Mouse (Mus musculus) midbrain, embryonic 11.5 days (tissue): ENCODE results near the gene Tspan4. TPM values are rescaled to one million over a fixed set of nuclear protein-coding genes. Genes with fewer than 3 reads are reported as not detected.

ENCODE experiments used
- ATAC-seq: fragments of 200-750 bp; cut with Nextera tagmentation; 2 replicates; pipeline ENCODE4 v1.8.0; 2017; ENCODE audit warnings: moderate TSS enrichment, moderate library complexity; ENCODE audit not compliant: low FRiP score
- DNase-seq: peaks from one replicate; pipeline ENCODE4 v3.0.0; 2015; ENCODE audit warnings: low spot score; ENCODE audit errors: missing footprints
- H3K27ac ChIP-seq: fragments of 300-500 bp; sonication (generic); 2 replicates; pipeline ENCODE4 v1.5.1; 2014; ENCODE audit warnings: low read depth, low read length
- H3K27me3 ChIP-seq: fragments of 300-500 bp; sonication (generic); 2 replicates; pipeline ENCODE4 v1.6.1; 2014; ENCODE audit warnings: mild to moderate bottlenecking, low read length, moderate library complexity, mixed read lengths; ENCODE audit not compliant: control insufficient read depth, insufficient read depth
- H3K36me3 ChIP-seq: fragments of 300-500 bp; sonication (generic); 2 replicates; pipeline ENCODE4 v1.6.1; 2014; ENCODE audit warnings: mild to moderate bottlenecking, low read length, moderate library complexity, mixed read lengths; ENCODE audit not compliant: control insufficient read depth, insufficient read depth
- H3K4me1 ChIP-seq: fragments of 300-500 bp; sonication (generic); 2 replicates; pipeline ENCODE4 v1.6.1; 2014; ENCODE audit warnings: low read length; ENCODE audit not compliant: control insufficient read depth, insufficient read depth
- H3K4me2 ChIP-seq: fragments of 300-500 bp; sonication (generic); 2 replicates; pipeline ENCODE4 v1.6.1; 2014; ENCODE audit warnings: mild to moderate bottlenecking, moderate library complexity
- H3K4me3 ChIP-seq: fragments of 300-500 bp; sonication (generic); 2 replicates; pipeline ENCODE4 v1.5.1; 2014; ENCODE audit warnings: low read depth, low read length
- H3K9ac ChIP-seq: fragments of 300-500 bp; sonication (generic); 2 replicates; pipeline ENCODE4 v1.6.1; 2014; ENCODE audit warnings: low read length
- H3K9me3 ChIP-seq: fragments of 300-500 bp; sonication (generic); 2 replicates; pipeline ENCODE4 v1.6.1; 2016; ENCODE audit warnings: low read length; ENCODE audit not compliant: control insufficient read depth
- WGBS: fragments of 180-500 bp; shearing (Covaris S2); extraction: QIAGEN DNeasy Blood & Tissue Kit; methylation state at CpG from one replicate; pipeline ENCODE4 v1.1.7; 2014; 5-methylcytosine and 5-hydroxymethylcytosine counted together
- polyA plus RNA-seq: library from polyadenylated mRNA; unstranded; fragments of >200 nt; fragmentation: Nextera tagmentation; extraction: Ambion mirVana; gene quantifications from 2 replicates; pipeline ENCODE4 v1.2.1, GENCODE M21; 2014

Gene Tspan4
- polyA plus RNA-seq, 1 experiment from 2014 or later: 28.6 TPM

- Histone ChIP-seq H3K9ac (peak within 1 kb of the TSS; percentile 81), H3K27me3 (no peaks in the 10 kb centered on the region), H3K36me3 (peaks cover 2% of the 10 kb centered on the region; the same call in 1 of the 2 replicates), H3K4me2 (peak within 1 kb of the TSS; percentile 87), H3K9me3 (no peaks in the 10 kb centered on the region), H3K4me3 (peak within 1 kb of the TSS; percentile 60), H3K27ac (no peak within 1 kb of the TSS; the same call in 1 of the 2 replicates), H3K4me1 (peaks cover 30% of the 10 kb centered on the region)
- ATAC-seq: peak; percentile 83
- DNase-seq: peak; percentile 99
- 6% methylated on average over 53 of the region's 53 CpGs for WGBS
Measured at GRCm38 (mm10) chr7:141437178-141438120, 37.6 kb upstream of the Tspan4 start, which contains the start of gene Slc25a22. Slc25a22 (minus strand) TSS chr7:141437892.

DNA sequence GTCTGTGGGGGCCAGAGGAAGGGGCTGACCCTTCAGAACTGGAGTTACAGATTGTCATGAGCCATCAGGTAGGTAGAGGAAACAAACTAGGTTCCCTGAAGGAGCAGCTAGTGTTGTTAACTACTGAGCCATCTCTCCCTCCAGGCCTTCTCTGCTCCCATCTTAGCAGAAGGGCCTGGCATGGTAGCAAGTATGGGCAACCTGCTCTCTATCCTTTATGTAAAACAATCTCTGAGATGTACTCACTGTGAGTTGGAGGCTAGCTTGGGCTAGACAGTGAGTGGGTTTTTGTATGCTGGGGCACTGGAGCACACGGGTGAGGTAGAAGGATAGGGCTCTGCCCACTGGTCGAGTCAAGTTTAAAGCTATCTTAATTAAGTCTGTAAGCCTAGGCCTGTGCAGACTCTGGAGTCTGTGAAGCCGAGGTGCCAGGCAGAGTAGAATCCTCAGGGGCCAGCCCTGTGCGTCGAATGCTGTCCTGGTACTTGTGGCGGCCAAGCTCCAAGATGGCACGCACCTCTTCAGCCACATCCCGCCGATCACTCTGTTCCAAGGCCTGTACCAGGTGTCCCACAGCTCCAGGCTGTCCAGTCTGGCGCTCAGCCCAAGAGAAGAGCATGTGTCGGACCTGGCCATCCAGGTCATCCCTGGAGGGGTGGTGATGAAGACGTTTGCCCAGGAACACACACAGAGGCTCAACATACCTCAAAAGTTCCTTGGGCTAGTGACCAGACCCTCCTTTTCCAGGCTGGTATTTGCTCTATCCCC, 36.7 kb upstream of the Tspan4 start:
- no peaks in the 10 kb centered on the region for H3K27me3 ChIP-seq
- ATAC-seq (no peak), DNase-seq (peak; percentile 64)
- H3K9me3 ChIP-seq: no peaks in the 10 kb centered on the region
- no peak overlapping the region for H3K4me3 ChIP-seq
- H3K27ac ChIP-seq: no peak overlapping the region
- H3K4me2 ChIP-seq: no peak overlapping the region
- 0 out of 2 replicates have a peak, but pooled peaks cover 2% of the 10 kb centered on the region for H3K36me3 ChIP-seq
- peaks cover 39% of the 10 kb centered on the region for H3K4me1 ChIP-seq
- no peak overlapping the region for H3K9ac ChIP-seq
- 91% methylated on average over 12 of the region's 12 CpGs for WGBS

GRCm38 (mm10) chr7:141439140-141439679, 35.8 kb upstream of the Tspan4 start:
- 0 out of 2 replicates have a peak, but pooled peaks cover 2% of the 10 kb centered on the region for H3K36me3 ChIP-seq
- H3K4me1 ChIP-seq: peaks cover 34% of the 10 kb centered on the region

GRCm38 (mm10) chr7:141439811-141440210, 35.2 kb upstream of the Tspan4 start:
- Histone ChIP-seq H3K9me3 (no peaks in the 10 kb centered on the region), H3K36me3 (0 out of 2 replicates have a peak, but pooled peaks cover 2% of the 10 kb centered on the region), H3K4me3 (no peak overlapping the region), H3K4me1 (peaks cover 30% of the 10 kb centered on the region), H3K9ac (no peak overlapping the region), H3K4me2 (no peak overlapping the region), H3K27ac (no peak overlapping the region), H3K27me3 (no peaks in the 10 kb centered on the region)
- WGBS: 93% methylated on average over 11 of the region's 11 CpGs
- DNase-seq: peak; percentile 35
- ATAC-seq: no peak

More at GRCm38 (mm10) chr7:141439140-141439679, 35.8 kb upstream of the Tspan4 start:
- no peak overlapping the region for H3K27ac ChIP-seq
- H3K4me3 ChIP-seq: no peak overlapping the region
- H3K4me2 ChIP-seq: no peak overlapping the region
- ATAC-seq (no peak), DNase-seq (no peak)
- WGBS: 97% methylated on average over 10 of the region's 10 CpGs
- H3K9ac ChIP-seq: no peak overlapping the region
- H3K9me3 ChIP-seq: no peaks in the 10 kb centered on the region
- no peaks in the 10 kb centered on the region for H3K27me3 ChIP-seq

DNA sequence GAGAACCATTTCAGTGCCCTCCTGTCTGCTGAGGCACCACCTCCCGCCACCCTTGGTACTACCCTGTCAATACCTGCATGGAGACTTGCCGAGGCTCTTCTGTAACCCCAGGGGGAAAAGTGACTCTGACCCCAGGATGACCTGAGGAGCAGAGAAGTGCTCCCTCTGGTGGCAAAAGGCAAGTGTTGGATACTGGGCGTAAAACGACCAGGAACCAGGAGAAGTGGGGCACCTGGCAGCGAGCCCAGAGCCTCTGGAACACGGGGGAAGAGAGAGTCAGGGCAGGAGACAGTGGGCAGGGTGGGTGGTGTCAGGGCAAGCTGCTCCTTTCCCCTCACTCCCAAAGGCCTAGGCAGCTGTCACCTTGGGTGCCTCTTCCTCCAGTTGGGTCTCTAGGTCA, 34.4 kb upstream of the Tspan4 start:
- Histone ChIP-seq H3K9me3 (no peaks in the 10 kb centered on the region), H3K4me1 (peaks cover 24% of the 10 kb centered on the region), H3K27me3 (no peaks in the 10 kb centered on the region), H3K4me3 (no peak overlapping the region), H3K4me2 (no peak overlapping the region), H3K27ac (no peak overlapping the region), H3K9ac (no peak overlapping the region), H3K36me3 (0 out of 2 replicates have a peak, but pooled peaks cover 2% of the 10 kb centered on the region)
- DNase-seq (peak; percentile 90), ATAC-seq (no peak)
- 34% methylated on average over 6 of the region's 6 CpGs for WGBS

DNA sequence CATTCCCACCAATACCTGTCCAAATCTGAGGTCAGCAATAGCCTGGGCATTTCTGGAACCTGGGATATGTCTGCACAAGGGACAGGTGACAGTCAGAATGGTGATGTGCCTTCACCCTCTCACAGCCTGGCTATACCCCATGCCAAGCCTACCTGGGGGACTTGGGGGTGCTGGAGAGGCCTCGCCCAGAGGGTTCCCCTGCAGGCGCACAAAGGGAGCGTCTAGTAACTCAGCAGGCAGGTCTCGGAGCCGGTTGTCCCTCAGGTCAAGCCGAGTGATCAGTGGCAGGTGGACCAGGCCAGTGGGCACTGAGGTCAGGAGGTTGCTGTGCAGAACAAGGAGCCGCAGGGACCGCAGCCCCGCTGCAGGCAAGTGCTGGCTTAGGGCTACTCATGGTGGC, 33.6 kb upstream of the Tspan4 start:
- no peaks in the 10 kb centered on the region for H3K27me3 ChIP-seq
- peaks cover 18% of the 10 kb centered on the region for H3K4me1 ChIP-seq
- no peak overlapping the region for H3K4me3 ChIP-seq
- H3K4me2 ChIP-seq: no peak overlapping the region
- no peak for ATAC-seq
- no peaks in the 10 kb centered on the region for H3K9me3 ChIP-seq
- no peak overlapping the region for H3K9ac ChIP-seq
- 0 out of 2 replicates have a peak, but pooled peaks cover 2% of the 10 kb centered on the region for H3K36me3 ChIP-seq
- WGBS: 94% methylated on average over 9 of the region's 9 CpGs
- peak; percentile 69 for DNase-seq
- no peak overlapping the region for H3K27ac ChIP-seq

GRCm38 (mm10) chr7:141442199-141442598, 32.8 kb upstream of the Tspan4 start:
- Histone ChIP-seq H3K4me3 (no peak overlapping the region), H3K9me3 (no peaks in the 10 kb centered on the region), H3K27me3 (no peaks in the 10 kb centered on the region), H3K9ac (peak overlapping the region; percentile 70), H3K4me1 (peaks cover 11% of the 10 kb centered on the region), H3K36me3 (0 out of 2 replicates have a peak, but pooled peaks cover 2% of the 10 kb centered on the region), H3K4me2 (peak overlapping the region; percentile 77), H3K27ac (no peak overlapping the region)
- DNase-seq: peak; percentile 44
- no peak for ATAC-seq
- 92% methylated on average over 13 of the region's 13 CpGs for WGBS

GRCm38 (mm10) chr7:141443081-141443821, 31.8 kb upstream of the Tspan4 start:
- DNase-seq (peak; percentile 93), ATAC-seq (no peak; the same call in 1 of the 2 replicates)
- 23% methylated on average over 12 of the region's 12 CpGs for WGBS

More at GRCm38 (mm10) chr7:141443081-141443821, 31.8 kb upstream of the Tspan4 start:
- peak overlapping the region; percentile 77 for H3K4me2 ChIP-seq
- H3K27me3 ChIP-seq: no peaks in the 10 kb centered on the region
- no peak overlapping the region for H3K27ac ChIP-seq
- no peaks in the 10 kb centered on the region for H3K9me3 ChIP-seq
- H3K4me3 ChIP-seq: peak overlapping the region; percentile 43
- H3K4me1 ChIP-seq: peaks cover 14% of the 10 kb centered on the region
- peak overlapping the region; percentile 70 for H3K9ac ChIP-seq
- 0 out of 2 replicates have a peak, but pooled peaks cover 2% of the 10 kb centered on the region for H3K36me3 ChIP-seq
